Mouse (Mus musculus): Measurements from ENCODE around the gene Lhfpl3. TPM values are rescaled to one million over a fixed set of nuclear protein-coding genes. Genes with fewer than 3 reads are reported as not detected.

The Lhfpl3 gene
- polyA plus RNA-seq (2017; shearing (Covaris generic)): 0.14 TPM

DNA sequence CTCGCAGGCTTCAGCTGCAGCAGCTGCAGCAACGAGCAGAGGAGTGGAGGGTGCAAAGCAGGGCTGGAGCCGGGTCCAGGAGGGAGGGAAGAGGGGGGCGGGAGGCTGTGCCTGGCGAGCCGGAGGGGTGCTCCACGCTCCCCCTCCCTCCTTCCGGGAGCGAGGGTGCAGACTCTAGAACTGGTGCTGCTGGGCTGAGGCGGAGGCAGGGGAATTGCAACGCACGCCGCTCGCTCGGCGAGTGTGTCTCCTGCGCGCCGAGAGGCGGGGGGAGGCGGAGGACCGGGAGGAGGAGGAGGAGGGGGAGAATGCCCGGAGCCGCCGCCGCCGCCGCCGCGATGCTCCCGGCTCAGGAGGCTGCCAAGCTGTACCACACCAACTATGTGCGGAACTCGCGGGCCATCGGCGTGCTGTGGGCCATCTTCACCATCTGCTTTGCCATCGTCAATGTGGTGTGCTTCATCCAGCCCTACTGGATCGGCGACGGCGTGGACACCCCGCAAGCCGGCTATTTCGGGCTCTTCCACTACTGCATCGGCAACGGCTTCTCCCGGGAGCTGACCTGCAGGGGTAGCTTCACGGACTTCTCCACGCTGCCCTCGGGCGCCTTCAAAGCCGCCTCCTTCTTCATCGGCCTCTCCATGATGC, at the start of gene Lhfpl3:
Gene Lhfpl3, plus strand, starts transcription at position 175 of the 648 bp plus-strand sequence.

Other genes starting within 250 kb of the Lhfpl3 start
- 26.3 TPM for gene Orc5, start 195.6 kb upstream of the Lhfpl3 start, polyA plus RNA-seq (2017; shearing (Covaris generic))